Mouse (Mus musculus) neutrophil, adult 83 days (primary cell): ENCODE data around the gene Pacsin2. TPM values are rescaled to one million over a fixed set of nuclear protein-coding genes. Genes with fewer than 3 reads are reported as not detected.

Experiments
- total RNA-seq, 2 experiments: library from RNA; stranded (reverse); gene quantifications; one replicate each; pipeline ENCODE4 v1.2.4; 2023

Pacsin2 gene
- 100 to 1,000 TPM; 110 to 118 TPM for total RNA-seq

GRCm38 (mm10) chr15:83464083-83464904 lies at the start of gene Pacsin2:
Gene Pacsin2 (minus strand): TSS chr15:83464606.

GRCm38 (mm10) chr15:83510805-83511405 lies 46.5 kb upstream of the Pacsin2 start, which contains the start of gene Ttll1:
Gene Ttll1 (minus strand): TSS chr15:83510893.

GRCm38 (mm10) chr15:83349954-83350711 lies 114.3 kb downstream of the Pacsin2 start, which contains the start of gene Arfgap3:
Gene Arfgap3 (minus strand): TSS chr15:83350247.

Other genes with a start within 250 kb of the Pacsin2 start
- under 1 TPM in 1 of 2 experiments, not detected in 1; 0.18 TPM for gene A4galt, start 212.8 kb downstream of the Pacsin2 start, total RNA-seq
- gene Arfgap3, start 114.4 kb downstream of the Pacsin2 start, total RNA-seq = 10 to 100 TPM; 10.0 to 11.8 TPM
- 1 to 10 TPM; 4.5 to 5.2 TPM for gene Ttll1, start 46.3 kb upstream of the Pacsin2 start, total RNA-seq
- under 1 TPM in 1 of 2 experiments, not detected in 1; 0.37 TPM for gene Bik, start 62.3 kb upstream of the Pacsin2 start, total RNA-seq
- 100 to 1,000 TPM; 235 to 248 TPM for gene Tspo, start 99.0 kb upstream of the Pacsin2 start, total RNA-seq
- 1 to 10 TPM; 7.5 to 9.9 TPM for gene Mcat, start 99.2 kb upstream of the Pacsin2 start, total RNA-seq
- gene Ttll12, start 130.6 kb upstream of the Pacsin2 start, total RNA-seq = 10 to 100 TPM in 1 of 2 experiments, 1 to 10 TPM in 1; 8.1 to 10.9 TPM